Mouse (Mus musculus) layer of hippocampus, adult 9-10 months (tissue): ENCODE results near the gene Ankle2.
A peak's percentile ranks its signal among the peaks of the same experiment; 100 is the strongest.

ENCODE experiments used
- DNase-seq: peaks from one replicate; pipeline ENCODE4 v3.0.0; 2022; ENCODE audit warnings: low spot score

Ankle2 gene

DNA sequence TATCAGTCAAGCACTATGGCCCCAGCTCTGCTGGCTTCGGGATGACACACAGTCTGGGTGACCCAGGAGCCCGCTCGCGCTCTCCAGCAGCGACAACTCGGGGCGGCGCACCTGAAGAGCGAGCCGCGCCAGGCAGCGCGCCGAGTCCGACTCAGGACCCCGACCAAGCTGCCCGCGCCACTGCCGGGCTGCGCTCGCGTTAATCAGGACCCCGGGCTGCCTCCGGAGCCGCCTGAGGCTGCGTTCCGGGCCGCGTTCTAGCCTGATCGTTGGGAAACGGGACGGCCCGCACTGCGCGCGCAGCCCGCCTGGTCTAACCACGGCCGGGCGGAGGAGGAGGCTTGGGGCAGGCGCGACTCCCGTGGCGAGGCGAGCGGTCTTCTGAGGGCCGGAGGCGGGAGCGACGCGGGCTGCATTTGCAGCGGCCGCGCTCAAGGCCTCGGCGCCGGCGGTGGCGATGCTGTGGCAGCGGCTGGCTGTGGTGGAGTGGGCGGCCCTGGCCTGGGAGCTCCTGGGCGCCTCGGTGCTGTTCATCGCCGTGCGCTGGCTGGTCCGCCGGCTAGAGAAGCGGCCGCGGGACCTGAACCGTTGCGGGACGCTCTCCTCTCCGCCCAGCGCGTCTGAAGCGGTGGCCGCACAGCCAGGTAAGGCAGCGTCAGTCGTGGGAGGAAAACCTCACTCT is at the start of gene Ankle2:
Gene Ankle2, plus strand, starts transcription at position 225 of the 682 bp plus-strand sequence.
- peak; percentile 63 for DNase-seq

DNA sequence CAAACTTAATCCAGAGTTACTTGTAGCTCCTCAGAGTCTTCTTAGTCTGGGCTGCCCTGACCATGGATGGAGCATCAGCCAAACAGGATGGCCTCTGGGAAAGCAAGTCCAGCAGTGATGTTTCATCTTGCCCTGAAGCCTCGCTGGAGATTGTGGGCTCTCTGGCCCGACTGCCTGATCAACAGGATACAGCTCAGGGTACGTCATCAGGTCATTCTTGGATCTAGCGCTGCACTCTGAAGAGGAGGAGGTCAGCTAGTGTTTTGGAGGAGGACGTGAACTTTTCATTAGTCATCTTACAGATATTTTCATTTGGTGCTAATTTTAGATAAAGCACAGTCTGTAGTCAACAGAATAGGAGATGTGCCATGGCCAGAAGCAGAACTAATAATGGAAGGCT is 49.1 kb upstream of the Ankle2 start:
- no peak for DNase-seq

GRCm38 (mm10) chr5:110203164-110203895 is 27.5 kb upstream of the Ankle2 start:
- no peak for DNase-seq

GRCm38 (mm10) chr5:110204777-110205176 is 26.0 kb upstream of the Ankle2 start:
- DNase-seq = no peak

- DNase-seq = no peak
Measured at GRCm38 (mm10) chr5:110211312-110211711, 19.5 kb upstream of the Ankle2 start.

DNA sequence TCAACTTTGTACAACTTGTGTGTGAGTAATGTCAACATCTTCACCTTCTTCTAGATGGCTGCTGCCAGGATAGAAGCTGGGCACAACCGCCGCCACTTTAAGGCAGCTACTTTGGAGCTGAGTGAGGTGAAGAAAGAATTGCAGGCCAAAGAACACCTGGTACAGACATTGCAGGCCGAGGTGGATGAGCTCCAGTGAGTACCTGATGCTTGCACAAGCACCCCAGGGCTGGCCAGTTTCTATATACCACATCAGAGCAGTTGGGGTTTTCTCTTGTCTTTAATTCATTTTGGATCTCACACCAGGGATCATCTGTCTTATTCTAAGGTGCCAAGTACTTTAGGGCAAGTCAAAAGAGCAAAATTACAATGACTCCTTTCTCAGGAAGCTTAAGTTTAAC is 14.0 kb upstream of the Ankle2 start:
- DNase-seq = no peak

DNA sequence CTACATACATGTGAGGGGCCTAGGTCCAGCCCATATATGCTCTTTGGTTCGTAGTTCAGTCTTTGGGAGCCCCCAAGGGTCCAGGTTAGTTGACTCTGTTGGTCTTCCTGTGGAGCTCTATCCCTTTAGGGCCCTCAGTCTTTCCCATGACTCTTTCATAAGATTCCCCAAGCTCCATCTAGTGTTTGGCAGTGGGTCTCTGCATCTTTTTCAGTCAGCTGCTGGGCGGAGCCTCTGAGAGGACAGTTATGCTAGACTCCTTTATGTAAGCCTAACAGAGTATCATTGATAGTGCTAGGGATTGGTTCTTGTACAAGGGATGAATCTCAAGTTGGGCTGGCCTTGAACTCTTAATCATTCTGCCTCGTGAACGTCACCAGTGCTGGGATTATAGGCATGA is 10.5 kb upstream of the Ankle2 start:
- DNase-seq = no peak

DNA sequence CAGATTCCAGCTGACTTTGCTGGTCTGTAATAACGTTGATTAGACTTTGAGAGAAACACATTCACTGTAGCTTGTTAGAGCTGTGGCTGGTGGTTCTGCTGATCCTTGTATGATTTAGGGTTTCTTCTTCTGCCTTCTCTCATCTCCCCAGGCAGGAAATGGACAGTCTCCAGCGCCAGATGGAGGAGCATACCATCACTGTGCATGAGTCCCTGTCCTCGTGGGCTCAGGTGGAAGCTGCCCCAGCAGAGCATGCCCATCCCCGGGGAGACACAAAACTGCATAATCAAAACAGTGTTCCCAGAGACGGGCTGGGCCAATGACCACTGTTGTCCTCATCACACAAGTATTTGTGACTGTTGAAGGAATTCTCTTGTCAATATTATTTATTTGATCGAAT is 8.0 kb upstream of the Ankle2 start:
- DNase-seq = no peak

- DNase-seq = no peak
Measured at GRCm38 (mm10) chr5:110225056-110225455, 5.7 kb upstream of the Ankle2 start.

GRCm38 (mm10) chr5:110227336-110227883 is 3.4 kb upstream of the Ankle2 start:
- no peak for DNase-seq

- peak; percentile 7 for DNase-seq
Measured at GRCm38 (mm10) chr5:110230401-110230779, 414 bp upstream of the Ankle2 start.

GRCm38 (mm10) chr5:110231638-110232037 is 834 bp downstream of the Ankle2 start:
- DNase-seq = no peak

DNA sequence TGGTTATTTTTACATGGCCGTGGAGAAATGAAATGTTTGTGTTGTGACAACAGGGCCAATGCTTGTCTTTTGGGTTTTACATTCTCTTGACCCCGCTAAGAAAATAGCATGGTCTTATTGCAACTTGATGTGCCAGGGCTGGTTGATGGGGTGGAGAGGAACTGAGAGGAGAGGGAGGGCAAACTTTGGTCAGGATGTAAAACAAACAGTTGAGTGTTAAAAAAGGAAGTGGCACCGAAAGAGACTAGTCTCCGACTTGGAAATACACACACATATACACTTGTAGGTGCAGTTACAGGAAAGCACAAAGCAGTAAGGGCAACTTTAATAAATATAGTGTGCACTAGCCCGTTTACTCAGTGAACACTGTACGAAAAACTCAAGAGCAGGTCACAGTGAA is 1.5 kb downstream of the Ankle2 start:
- no peak for DNase-seq

DNA sequence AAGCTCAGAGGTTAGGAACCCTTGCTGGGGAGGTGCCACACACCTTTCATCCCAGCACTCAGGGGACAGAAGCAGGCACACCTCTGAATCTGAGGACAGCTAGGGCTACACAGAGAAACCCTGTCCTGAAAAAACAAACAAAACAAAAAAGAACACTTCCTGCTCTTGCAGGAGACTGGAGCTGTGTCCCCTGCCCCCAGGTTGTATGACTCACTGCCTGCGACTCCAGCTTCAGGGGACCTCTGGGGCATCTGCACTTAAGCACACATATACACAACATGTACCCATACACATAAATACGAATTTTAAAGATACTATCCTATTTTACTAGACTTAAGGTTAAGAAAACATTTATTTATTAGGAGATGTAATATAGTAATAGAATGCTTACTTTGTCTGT is 13.3 kb downstream of the Ankle2 start:
- DNase-seq = no peak

DNA sequence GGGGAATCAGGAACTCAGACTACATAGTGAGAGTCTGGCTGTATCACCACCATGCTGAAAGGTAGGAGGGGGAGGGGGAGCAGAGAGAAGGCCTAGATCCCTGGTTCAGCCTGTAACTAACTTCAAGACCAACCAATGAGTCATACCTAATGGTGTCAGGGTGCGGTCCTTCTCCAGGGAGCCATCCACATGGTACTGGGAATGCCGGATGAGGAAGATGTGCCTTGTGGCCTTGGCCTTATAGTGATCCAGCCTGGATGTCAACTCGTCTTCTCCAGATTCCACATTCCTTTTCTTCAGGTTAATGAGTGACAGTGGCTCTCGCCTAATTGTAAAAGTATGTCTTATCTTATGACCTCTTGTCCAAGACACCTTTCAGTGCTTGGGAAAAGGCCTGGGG is 36.1 kb downstream of the Ankle2 start:
- DNase-seq = no peak

GRCm38 (mm10) chr5:110269141-110270101 is 38.6 kb downstream of the Ankle2 start, which contains the start of gene Pgam5:
Gene Pgam5 (minus strand): TSS chr5:110269913.
- peak; percentile 57 for DNase-seq

DNA sequence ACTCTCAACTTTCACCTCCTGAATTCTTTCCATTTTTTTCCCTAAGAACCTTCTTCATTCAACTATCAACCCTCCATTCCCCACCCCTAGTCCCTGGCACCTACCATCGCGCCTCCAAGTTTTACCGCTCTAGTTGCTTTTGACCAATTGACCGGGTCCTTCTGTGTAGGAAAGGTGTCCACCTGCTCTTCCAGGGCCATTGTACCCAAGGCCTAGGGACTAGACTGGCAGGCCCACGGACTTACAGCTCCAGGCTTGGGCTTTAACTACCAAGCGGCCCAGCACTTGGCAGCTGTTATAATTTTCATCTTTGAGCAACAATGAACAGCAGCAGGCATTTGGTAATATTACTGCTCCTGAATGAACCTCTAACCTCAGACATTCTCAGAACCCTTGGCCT is 39.4 kb downstream of the Ankle2 start:
- DNase-seq = no peak

DNA sequence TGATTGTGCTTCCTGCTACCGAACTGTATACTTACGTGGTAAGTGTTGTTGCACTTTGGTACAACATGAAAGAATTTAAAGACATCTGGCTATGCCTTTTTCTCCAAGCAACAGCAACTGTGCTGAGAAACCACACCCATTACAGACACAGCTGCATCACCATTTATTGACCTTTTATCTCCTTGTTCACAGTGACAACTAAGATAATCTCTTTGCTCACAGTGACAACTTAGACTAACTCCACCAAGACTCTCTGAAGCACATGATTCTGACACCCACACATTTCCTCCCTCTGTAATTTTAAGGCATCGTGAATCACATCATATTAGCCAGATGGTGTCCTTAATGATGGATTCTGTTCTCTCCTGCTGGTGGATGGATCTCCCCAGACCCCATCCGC is 43.3 kb downstream of the Ankle2 start:
- no peak for DNase-seq

DNA sequence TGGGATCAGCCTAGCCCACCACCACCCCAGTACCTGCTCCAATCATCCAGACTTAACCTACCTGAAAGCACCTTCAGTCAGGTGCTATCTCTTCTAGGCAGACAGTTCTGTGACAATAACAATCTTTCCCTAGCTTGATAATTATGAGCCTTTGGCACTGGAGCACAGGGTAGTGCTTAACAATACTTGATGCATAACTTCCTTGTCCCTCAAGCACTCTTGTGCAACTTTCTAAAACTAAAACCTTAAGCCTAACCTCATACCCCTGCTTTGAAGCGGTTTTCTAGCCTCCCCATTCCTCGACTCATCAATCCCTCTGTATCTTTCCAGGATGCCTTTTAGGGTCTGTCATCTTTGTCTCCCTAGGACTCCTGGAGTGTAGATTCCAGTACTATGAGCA is 44.0 kb downstream of the Ankle2 start:
- DNase-seq = no peak

GRCm38 (mm10) chr5:110276391-110276790 is 45.6 kb downstream of the Ankle2 start:
- DNase-seq = no peak

GRCm38 (mm10) chr5:110276910-110277309 is 46.1 kb downstream of the Ankle2 start:
- DNase-seq = no peak

DNA sequence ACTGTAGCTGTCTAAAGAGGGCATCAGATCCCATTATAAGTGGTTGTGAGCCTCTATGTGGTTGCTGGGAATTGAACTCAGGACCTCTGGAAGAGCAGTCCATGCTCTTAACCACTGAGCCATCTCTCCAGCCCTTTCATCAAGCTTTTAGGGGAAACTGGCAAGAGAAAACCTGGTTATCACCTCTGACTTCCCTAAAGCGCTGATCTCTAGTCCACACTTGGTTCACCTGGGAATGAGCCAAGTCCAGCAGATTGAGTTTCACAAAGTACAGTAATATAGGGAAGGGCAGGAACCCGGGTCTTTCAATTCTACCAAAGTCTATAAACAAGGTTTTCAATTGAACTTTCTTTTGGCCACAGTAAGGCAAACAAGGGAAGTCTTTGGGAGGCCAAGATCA is 51.2 kb downstream of the Ankle2 start:
- no peak for DNase-seq
